Mouse (Mus musculus) forebrain, embryonic 15.5 days (tissue): ENCODE measurements around the gene Rhof. TPM values are rescaled to one million over a fixed set of nuclear protein-coding genes. Genes with fewer than 3 reads are reported as not detected.

Experiments used
- ATAC-seq: fragments of 200-750 bp; cut with Nextera tagmentation; replicated peaks from 2 replicates; pipeline ENCODE4 v1.8.0; 2017; ENCODE audit warnings: mild to moderate bottlenecking, moderate TSS enrichment, moderate library complexity
- H3K27ac ChIP-seq: fragments of 300-500 bp; sonication (generic); replicated peaks from 2 replicates; pipeline ENCODE4 v1.5.1; 2015; ENCODE audit warnings: mild to moderate bottlenecking, inconsistent platforms
- H3K27me3 ChIP-seq: fragments of 300-500 bp; sonication (generic); 2 replicates; pipeline ENCODE4 v1.6.1; 2015; ENCODE audit warnings: inconsistent platforms
- H3K36me3 ChIP-seq: fragments of 300-500 bp; sonication (generic); 2 replicates; pipeline ENCODE4 v1.6.1; 2015; ENCODE audit warnings: mild to moderate bottlenecking, inconsistent platforms
- H3K4me1 ChIP-seq: fragments of 300-500 bp; sonication (generic); 2 replicates; pipeline ENCODE4 v1.6.1; 2015; ENCODE audit warnings: inconsistent platforms
- H3K4me2 ChIP-seq: fragments of 300-500 bp; sonication (generic); replicated peaks from 2 replicates; pipeline ENCODE4 v1.6.1; 2015; ENCODE audit warnings: mild to moderate bottlenecking, inconsistent platforms
- H3K4me3 ChIP-seq: fragments of 300-500 bp; sonication (generic); 2 replicates; pipeline ENCODE4 v1.5.1; 2015; ENCODE audit warnings: mild to moderate bottlenecking, inconsistent platforms
- H3K9ac ChIP-seq: fragments of 300-500 bp; sonication (generic); replicated peaks from 2 replicates; pipeline ENCODE4 v1.6.1; 2015; ENCODE audit warnings: mild to moderate bottlenecking, inconsistent platforms
- H3K9me3 ChIP-seq: fragments of 300-500 bp; sonication (generic); 2 replicates; pipeline ENCODE4 v1.6.1; 2016; ENCODE audit warnings: inconsistent platforms
- whole genome bisulfite sequencing: fragments of 180-500 bp; shearing (Covaris S2); methylation state at CpG from one replicate; pipeline ENCODE4 v1.1.7; 2015; ENCODE audit warnings: mixed read lengths; 5-methylcytosine and 5-hydroxymethylcytosine counted together
- polyA plus RNA-seq: library from polyadenylated mRNA; unstranded; fragments of >200 nt; fragmentation: Nextera tagmentation; extraction: Ambion mirVana; gene quantifications from 2 replicates; pipeline ENCODE4 v1.2.1, GENCODE M21; 2015

Rhof gene
- polyA plus RNA-seq, 1 experiment from 2014 or later = 12.4 TPM

- no peak for ATAC-seq
- no peaks in the 10 kb centered on the region for H3K27me3 ChIP-seq
- H3K9ac ChIP-seq = peak overlapping the region; percentile 99
- 38% methylated on average over 20 of the region's 20 CpGs for WGBS
- H3K4me3 ChIP-seq = peak overlapping the region; percentile 94
- H3K36me3 ChIP-seq = peaks cover 26% of the 10 kb centered on the region
- peaks cover 53% of the 10 kb centered on the region for H3K4me1 ChIP-seq
- no peaks in the 10 kb centered on the region for H3K9me3 ChIP-seq
- peak overlapping the region; percentile 98 for H3K4me2 ChIP-seq
- no peak overlapping the region for H3K27ac ChIP-seq
Observed at GRCm38 (mm10) chr5:123144746-123145590, 12.5 kb upstream of the Rhof start.

GRCm38 (mm10) chr5:123143971-123144745 lies 11.7 kb upstream of the Rhof start:
- H3K27ac ChIP-seq = peak overlapping the region; percentile 100
- no peaks in the 10 kb centered on the region for H3K27me3 ChIP-seq
- H3K9me3 ChIP-seq = no peaks in the 10 kb centered on the region
- peak overlapping the region; percentile 94 for H3K4me3 ChIP-seq
- H3K4me1 ChIP-seq = peaks cover 45% of the 10 kb centered on the region
- H3K9ac ChIP-seq = peak overlapping the region; percentile 99
- H3K4me2 ChIP-seq = peak overlapping the region; percentile 98
- WGBS = under 1% methylated on average over 17 of the region's 17 CpGs
- no peak for ATAC-seq
- peaks cover 26% of the 10 kb centered on the region for H3K36me3 ChIP-seq

DNA sequence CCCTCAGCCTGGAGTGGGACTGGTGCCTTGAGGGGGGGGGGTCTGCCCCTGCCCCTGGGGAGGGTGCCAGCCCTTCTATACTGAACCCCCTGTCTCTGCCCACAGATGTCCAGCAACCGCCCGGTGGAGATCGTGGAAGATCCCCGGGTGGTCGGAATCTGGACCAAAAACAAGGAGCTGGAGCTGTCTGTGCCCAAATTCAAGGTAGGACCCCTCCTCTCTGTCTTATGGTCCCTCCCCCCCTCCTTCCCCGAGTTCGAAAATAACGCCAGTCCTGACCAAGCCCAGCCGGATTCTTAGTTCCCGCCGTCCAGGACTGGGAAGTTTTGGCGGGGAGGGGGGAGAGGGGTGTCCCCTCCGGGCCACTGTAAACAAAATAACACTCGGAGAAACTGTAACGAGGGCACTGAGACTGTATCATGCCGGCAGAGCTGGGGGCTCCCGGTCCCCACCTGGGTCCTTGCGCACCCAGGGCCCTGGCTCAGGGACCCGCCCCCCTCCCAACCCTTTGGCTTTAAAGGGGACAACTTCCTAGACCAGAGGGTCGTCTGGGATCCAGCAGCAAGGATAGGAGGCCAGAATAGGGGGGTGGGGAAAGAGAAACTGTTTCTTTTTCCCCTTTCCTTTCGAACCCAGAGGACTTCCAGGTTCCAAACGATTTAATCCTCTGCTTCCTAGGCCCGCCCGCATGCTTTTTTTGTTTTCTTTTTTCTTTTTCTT lies 10.9 kb upstream of the Rhof start:
- Histone ChIP-seq H3K36me3 (peaks cover 20% of the 10 kb centered on the region), H3K4me3 (peak overlapping the region; percentile 94), H3K9me3 (no peaks in the 10 kb centered on the region), H3K4me2 (peak overlapping the region; percentile 98), H3K27me3 (no peaks in the 10 kb centered on the region), H3K27ac (peak overlapping the region; percentile 100), H3K9ac (peak overlapping the region; percentile 99), H3K4me1 (peaks cover 38% of the 10 kb centered on the region)
- 0% methylated on average over 24 of the region's 24 CpGs for WGBS
- no peak for ATAC-seq

- peak within 1 kb of the TSS; percentile 98 for H3K4me2 ChIP-seq
- H3K36me3 ChIP-seq = peaks cover 11% of the 10 kb centered on the region
- no peaks in the 10 kb centered on the region for H3K27me3 ChIP-seq
- ATAC-seq = 0 out of 2 replicates have a peak, but pooled peaks have one; percentile 3
- H3K9ac ChIP-seq = peak within 1 kb of the TSS; percentile 99
- peak within 1 kb of the TSS; percentile 100 for H3K27ac ChIP-seq
- H3K4me1 ChIP-seq = peaks cover 39% of the 10 kb centered on the region
- H3K9me3 ChIP-seq = no peaks in the 10 kb centered on the region
- H3K4me3 ChIP-seq = peak within 1 kb of the TSS; percentile 94
- under 1% methylated on average over 61 of the region's 103 CpGs for WGBS
Observed at GRCm38 (mm10) chr5:123142161-123143157, 10.0 kb upstream of the Rhof start, which contains the start of gene Setd1b. Gene Setd1b, plus strand, starts transcription at chr5:123142193.

DNA sequence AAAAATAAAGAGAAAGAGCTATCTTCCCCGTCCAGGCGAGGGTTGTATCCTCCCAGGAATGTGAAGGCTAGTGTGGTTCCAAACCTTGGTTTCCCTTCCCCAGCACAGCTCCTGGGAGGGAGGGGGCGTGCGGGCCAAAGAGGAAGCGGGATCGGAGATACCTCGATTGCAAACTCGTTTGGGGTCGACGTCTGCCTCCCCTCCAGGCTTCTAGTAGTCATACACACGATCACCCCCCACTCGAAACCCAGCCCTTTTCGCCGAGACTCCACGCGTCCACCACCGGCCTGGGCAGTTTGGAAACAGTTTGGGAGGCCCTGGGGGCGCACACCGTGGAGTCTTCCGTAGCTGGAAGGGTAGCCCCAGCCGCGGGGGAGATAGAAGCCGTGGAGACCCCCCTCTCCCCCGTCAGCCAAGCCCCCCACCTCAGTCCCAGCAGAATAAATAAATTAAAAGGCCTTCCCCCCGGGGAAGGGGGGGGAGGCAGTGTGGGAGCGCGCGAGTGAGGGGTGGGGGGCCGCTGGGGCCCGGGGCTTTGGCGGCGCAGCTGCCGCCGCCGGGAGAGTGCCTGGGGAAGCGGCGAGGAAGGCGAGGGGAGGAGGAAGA lies 9.2 kb upstream of the Rhof start:
- H3K36me3 ChIP-seq = 0 out of 2 replicates have a peak, but pooled peaks cover 3% of the 10 kb centered on the region
- H3K4me2 ChIP-seq = peak overlapping the region; percentile 98
- peaks cover 44% of the 10 kb centered on the region for H3K4me1 ChIP-seq
- H3K27ac ChIP-seq = peak overlapping the region; percentile 100
- peak overlapping the region; percentile 94 for H3K4me3 ChIP-seq
- no peaks in the 10 kb centered on the region for H3K9me3 ChIP-seq
- H3K9ac ChIP-seq = peak overlapping the region; percentile 99
- ATAC-seq = peak; percentile 21
- WGBS = under 1% methylated on average over 38 of the region's 38 CpGs
- no peaks in the 10 kb centered on the region for H3K27me3 ChIP-seq

GRCm38 (mm10) chr5:123140694-123141554 lies 8.4 kb upstream of the Rhof start:
- Histone ChIP-seq H3K27me3 (no peaks in the 10 kb centered on the region), H3K27ac (peak overlapping the region; percentile 100), H3K4me1 (peaks cover 44% of the 10 kb centered on the region), H3K9me3 (no peaks in the 10 kb centered on the region), H3K4me2 (peak overlapping the region; percentile 98), H3K9ac (peak overlapping the region; percentile 99), H3K36me3 (no peaks in the 10 kb centered on the region), H3K4me3 (peak overlapping the region; percentile 94)
- ATAC-seq = peak; percentile 78
- WGBS = under 1% methylated on average over 31 of the region's 31 CpGs

DNA sequence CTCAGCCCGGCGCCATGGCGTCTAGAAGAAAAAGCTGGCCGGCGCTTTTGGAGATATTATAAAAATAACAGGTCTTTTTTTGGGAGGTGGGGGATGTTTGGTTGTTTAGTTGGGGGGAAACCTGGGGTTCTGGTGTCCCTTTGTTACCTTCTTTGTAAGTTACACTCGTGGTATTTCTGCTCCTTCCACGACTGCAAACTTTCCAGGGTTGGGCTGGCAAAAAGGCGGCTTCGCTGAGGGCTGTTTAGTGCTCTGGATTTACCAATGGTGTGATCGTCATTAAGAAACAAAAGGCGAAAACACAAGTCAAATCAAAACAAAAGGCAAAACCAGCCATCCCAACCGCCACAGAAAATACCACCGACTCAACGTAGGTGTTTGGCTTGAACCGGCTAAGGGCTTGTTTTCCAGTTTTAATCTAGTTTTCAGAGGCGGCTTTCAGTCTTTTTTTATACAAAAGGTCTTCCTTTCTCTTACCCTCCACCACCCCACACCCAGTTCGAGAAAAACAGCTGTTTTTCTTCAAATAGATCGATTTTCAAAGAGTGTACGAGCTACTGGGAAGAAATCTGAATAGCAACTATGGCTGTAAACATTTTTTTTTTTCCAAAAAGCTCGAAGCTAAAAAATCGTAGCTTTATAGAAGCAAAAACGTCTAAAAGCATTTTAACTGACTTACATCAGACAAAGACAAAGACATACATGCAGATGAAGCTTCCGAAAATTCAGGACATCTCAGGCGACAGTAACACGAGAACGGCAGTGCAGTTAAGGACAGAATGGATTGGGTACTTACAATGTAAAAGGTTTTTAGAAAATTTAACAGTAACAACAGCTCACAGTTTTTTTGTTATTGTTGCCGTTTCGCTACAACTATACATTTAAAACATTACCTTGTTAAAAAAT lies 7.5 kb upstream of the Rhof start:
- ATAC-seq = no peak
- peaks cover 2% of the 10 kb centered on the region; the same call in 1 of the 2 replicates for H3K36me3 ChIP-seq
- H3K27ac ChIP-seq = peak overlapping the region; percentile 100
- peak overlapping the region; percentile 99 for H3K9ac ChIP-seq
- no peaks in the 10 kb centered on the region for H3K27me3 ChIP-seq
- H3K4me2 ChIP-seq = peak overlapping the region; percentile 98
- no peaks in the 10 kb centered on the region for H3K9me3 ChIP-seq
- WGBS = under 1% methylated on average over 28 of the region's 28 CpGs
- peaks cover 44% of the 10 kb centered on the region for H3K4me1 ChIP-seq
- peak overlapping the region; percentile 94 for H3K4me3 ChIP-seq

- Histone ChIP-seq H3K4me2 (peak overlapping the region; percentile 98), H3K9ac (peak overlapping the region; percentile 99), H3K27ac (peak overlapping the region; percentile 100), H3K27me3 (no peaks in the 10 kb centered on the region), H3K36me3 (peaks cover 4% of the 10 kb centered on the region; the same call in 1 of the 2 replicates), H3K4me3 (peak overlapping the region; percentile 94), H3K4me1 (peaks cover 44% of the 10 kb centered on the region), H3K9me3 (no peaks in the 10 kb centered on the region)
- WGBS = under 1% methylated on average over 39 of the region's 39 CpGs
- no peak for ATAC-seq
Observed at GRCm38 (mm10) chr5:123138953-123139721, 6.6 kb upstream of the Rhof start.
